Mouse (Mus musculus): Measurements from ENCODE around the gene Pla2g4c. TPM values are rescaled to one million over a fixed set of nuclear protein-coding genes. Genes with fewer than 3 reads are reported as not detected.
"Not testable (repeated sequence)": the region's sequence is repeated elsewhere in the genome, so short reads cannot be mapped to it uniquely, and the experiment has no call there.

Gene Pla2g4c
- total RNA-seq (2021), result under 1 TPM; 0.25 to 0.43 TPM

GRCm38 (mm10) chr7:13324316-13324715 is at the start of gene Pla2g4c:
Gene Pla2g4c (plus strand): TSS chr7:13324655.
- intact Hi-C loops (cut with DNase I), result no loop called here
- no peak for DNase-seq (ENCODE audit: low spot score in 2 of 2)

GRCm38 (mm10) chr7:13277081-13277480 is 47.4 kb upstream of the Pla2g4c start, which contains the start of gene Lig1:
Gene Lig1 (plus strand): TSS chr7:13277283.
- DNase-seq (ENCODE audit: low spot score in 2 of 2), result no peak
- intact Hi-C loops (cut with DNase I), result loop anchor here (5.0 kb wide), 2 partner anchors 225 to 380 kb away; partner anchors contain the start of genes Mzf1 and Zscan22

- intact Hi-C loops (cut with DNase I), result loop anchor here (5.0 kb wide), 2 partner anchors 226 to 381 kb away; partner anchors contain the start of genes Mzf1 and Zscan22
- no peak for DNase-seq (ENCODE audit: low spot score in 2 of 2)
Measured at GRCm38 (mm10) chr7:13277833-13278232, 46.6 kb upstream of the Pla2g4c start.

- intact Hi-C loops (cut with DNase I), result loop anchor here (5.0 kb wide), 2 partner anchors 226 to 381 kb away; partner anchors contain the start of genes Mzf1 and Zscan22
- peak; percentile 94 for DNase-seq (ENCODE audit: low spot score in 2 of 2)
Measured at GRCm38 (mm10) chr7:13278308-13278891, 46.1 kb upstream of the Pla2g4c start, which contains the start of gene Zswim9. Gene Zswim9 (minus strand): TSS chr7:13278721.

GRCm38 (mm10) chr7:13278957-13279356 is 45.5 kb upstream of the Pla2g4c start:
- not testable (repeated sequence) for DNase-seq (ENCODE audit: low spot score in 2 of 2)
- intact Hi-C loops (cut with DNase I), result loop anchor here (5.0 kb wide), 2 partner anchors 227 to 382 kb away; partner anchors contain the start of genes Mzf1 and Zscan22

- no peak for DNase-seq (ENCODE audit: low spot score in 2 of 2)
Measured at GRCm38 (mm10) chr7:13288621-13289020, 35.8 kb upstream of the Pla2g4c start.

GRCm38 (mm10) chr7:13290041-13290675 is 34.3 kb upstream of the Pla2g4c start:
- intact Hi-C loops (cut with DNase I), result no loop called here
- DNase-seq (ENCODE audit: low spot score in 2 of 2), result no peak

More at GRCm38 (mm10) chr7:13288621-13289020, 35.8 kb upstream of the Pla2g4c start:
- intact Hi-C loops (cut with DNase I), result loop anchor here (2.0 to 5.0 kb wide), 2 partner anchors 222 to 1029 kb away; no protein-coding TSS in a partner anchor

GRCm38 (mm10) chr7:13291370-13291769 is 33.1 kb upstream of the Pla2g4c start:
- DNase-seq (ENCODE audit: low spot score in 2 of 2), result no peak
- intact Hi-C loops (cut with DNase I), result no loop called here

GRCm38 (mm10) chr7:13293878-13294855 is 30.3 kb upstream of the Pla2g4c start:
- intact Hi-C loops (cut with DNase I), result no loop called here
- DNase-seq (ENCODE audit: low spot score in 2 of 2), result no peak

- no peak for DNase-seq (ENCODE audit: low spot score in 2 of 2)
- intact Hi-C loops (cut with DNase I), result no loop called here
Measured at GRCm38 (mm10) chr7:13295256-13295655, 29.2 kb upstream of the Pla2g4c start.

- no peak for DNase-seq (ENCODE audit: low spot score in 2 of 2)
- intact Hi-C loops (cut with DNase I), result no loop called here
Measured at GRCm38 (mm10) chr7:13297636-13298035, 26.8 kb upstream of the Pla2g4c start.

GRCm38 (mm10) chr7:13298821-13299220 is 25.6 kb upstream of the Pla2g4c start:
- intact Hi-C loops (cut with DNase I), result no loop called here

GRCm38 (mm10) chr7:13301643-13302042 is 22.8 kb upstream of the Pla2g4c start:
- no peak for DNase-seq (ENCODE audit: low spot score in 2 of 2)
- intact Hi-C loops (cut with DNase I), result no loop called here

More at GRCm38 (mm10) chr7:13298821-13299220, 25.6 kb upstream of the Pla2g4c start:
- no peak for DNase-seq (ENCODE audit: low spot score in 2 of 2)

GRCm38 (mm10) chr7:13302780-13303179 is 21.7 kb upstream of the Pla2g4c start:
- intact Hi-C loops (cut with DNase I), result no loop called here

GRCm38 (mm10) chr7:13303372-13303771 is 21.1 kb upstream of the Pla2g4c start:
- intact Hi-C loops (cut with DNase I), result no loop called here
- no peak for DNase-seq (ENCODE audit: low spot score in 2 of 2)

More at GRCm38 (mm10) chr7:13302780-13303179, 21.7 kb upstream of the Pla2g4c start:
- DNase-seq (ENCODE audit: low spot score in 2 of 2), result no peak

GRCm38 (mm10) chr7:13309407-13309806 is 15.0 kb upstream of the Pla2g4c start:
- DNase-seq (ENCODE audit: low spot score in 2 of 2), result no peak
- intact Hi-C loops (cut with DNase I), result no loop called here

- DNase-seq (ENCODE audit: low spot score in 2 of 2), result no peak
- intact Hi-C loops (cut with DNase I), result no loop called here
Measured at GRCm38 (mm10) chr7:13310493-13311199, 13.8 kb upstream of the Pla2g4c start.

- DNase-seq (ENCODE audit: low spot score in 2 of 2), result no peak
- intact Hi-C loops (cut with DNase I), result no loop called here
Measured at GRCm38 (mm10) chr7:13311401-13311800, 13.1 kb upstream of the Pla2g4c start.

- DNase-seq (ENCODE audit: low spot score in 2 of 2), result no peak
- intact Hi-C loops (cut with DNase I), result no loop called here
Measured at GRCm38 (mm10) chr7:13314095-13314597, 10.3 kb upstream of the Pla2g4c start.
